In the genomic region with DNA sequence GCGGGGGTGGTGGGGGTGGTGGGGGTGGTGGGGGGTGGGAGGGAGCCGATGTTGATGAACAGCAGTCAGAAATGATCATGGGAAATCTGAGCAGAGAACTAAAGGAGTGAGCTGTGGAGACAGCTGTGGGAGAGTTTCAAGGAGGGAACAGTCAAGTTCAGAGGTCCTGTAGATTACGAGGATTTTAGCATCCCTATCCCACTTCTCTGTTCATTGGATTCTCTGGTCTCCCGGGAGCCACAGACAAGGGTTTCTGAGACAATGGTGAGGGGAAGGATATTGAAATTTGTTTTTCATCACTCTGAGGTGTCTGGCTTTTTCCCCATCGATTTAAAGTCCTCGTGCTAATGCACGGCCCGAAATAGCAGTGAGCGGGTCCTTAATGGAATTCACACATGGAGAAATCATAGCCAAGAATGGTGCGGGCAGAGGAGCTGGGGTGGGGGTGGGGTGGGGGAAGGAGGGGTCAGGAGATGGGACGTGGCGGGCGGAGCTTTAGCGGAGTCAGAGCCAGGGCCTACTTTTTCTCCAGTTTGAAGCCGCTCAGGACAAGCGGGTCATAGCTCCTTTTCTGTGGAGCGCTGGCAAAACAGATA, we compare ENCODE assay signal across 8 mouse cellular contexts. TPM values are rescaled to one million over a fixed set of nuclear protein-coding genes. Genes with fewer than 3 reads are reported as not detected.
DNase-seq lines count a peak whose midpoint lies in the region; ATAC-seq lines count a peak whose summit lies in the region.

No protein-coding gene starts in this region.

- no peak overlapping the region; the same call in 1 of the 2 replicates for H3K9ac ChIP-seq in heart, embryonic 15.5 days
- no peak overlapping the region for H3K9ac ChIP-seq in liver, embryonic 13.5 days

- peak; percentile 40 for ATAC-seq in heart, embryonic 15.5 days (replicated peaks; ENCODE audit: insufficient number of reproducible peaks, insufficient read depth, low FRiP score, low read depth)
- ATAC-seq in liver, embryonic 13.5 days (ENCODE audit: low read depth): no peak
- no peak for ATAC-seq in cerebellum, adult (ENCODE audit: insufficient number of reproducible peaks, low FRiP score, low TSS enrichment)

- H3K4me3 ChIP-seq in heart, embryonic 15.5 days: no peak overlapping the region
- no peak overlapping the region for H3K4me3 ChIP-seq in liver, embryonic 13.5 days (replicated peaks)

- peak overlapping the region; percentile 29; the same call in 1 of the 2 replicates for H3K4me2 ChIP-seq in heart, embryonic 15.5 days
- no peak overlapping the region for H3K4me2 ChIP-seq in liver, embryonic 13.5 days

- H3K9me3 ChIP-seq in heart, embryonic 15.5 days (replicated peaks): no peaks in the 10 kb centered on the region
- H3K9me3 ChIP-seq in liver, embryonic 13.5 days (replicated peaks): no peaks in the 10 kb centered on the region

- 0 out of 2 replicates have a peak, but pooled peaks cover 5% of the 10 kb centered on the region for H3K36me3 ChIP-seq in heart, embryonic 15.5 days
- H3K36me3 ChIP-seq in liver, embryonic 13.5 days: no peaks in the 10 kb centered on the region

- WGBS in heart, embryonic 15.5 days: 19% methylated on average over 17 of the region's 17 CpGs
- WGBS in liver, embryonic 13.5 days (ENCODE audit: insufficient replicate concordance): 69% methylated on average over 17 of the region's 17 CpGs

- peak; percentile 98 for DNase-seq in heart, adult 11 months
- no peak for DNase-seq in heart, postnatal 25 days (ENCODE audit: low spot score)
- peak; percentile 56 for DNase-seq in ZHBTc4 (ENCODE audit: low read depth, low spot score)
- DNase-seq in liver, embryonic 13.5 days: no peak
- no peak for DNase-seq in yolk sac, embryonic 10.5 days (ENCODE audit: low spot score)
- no peak for DNase-seq in right cerebral cortex, adult 2 months (ENCODE audit: low spot score in 2 of 2)

- intact Hi-C loops in heart, postnatal 25 days (cut with DNase I): no loop called here

- peaks cover 88% of the 10 kb centered on the region for H3K4me1 ChIP-seq in heart, embryonic 15.5 days (replicated peaks)
- H3K4me1 ChIP-seq in liver, embryonic 13.5 days (replicated peaks): peaks cover 33% of the 10 kb centered on the region

- H3K27me3 ChIP-seq in heart, embryonic 15.5 days: no peaks in the 10 kb centered on the region
- H3K27me3 ChIP-seq in liver, embryonic 13.5 days: peaks cover 5% of the 10 kb centered on the region; the same call in 1 of the 2 replicates

- peak overlapping the region; percentile 98 for H3K27ac ChIP-seq in heart, embryonic 15.5 days
- H3K27ac ChIP-seq in liver, embryonic 13.5 days: peak overlapping the region; percentile 47

RNA-seq across cellular contexts. Expression of a gene that starts 13.7 kb away (rescaled TPM):
- 10 to 100 TPM; 36.2 to 78.2 TPM for total RNA-seq in heart, postnatal 25 days (2021)
- polyA plus RNA-seq in heart, embryonic 15.5 days (2015; fragmentation: Nextera tagmentation; extraction: Ambion mirVana): 19.6 and 26.5 TPM in 2 replicates
- 1.1 and 1.6 TPM in 2 replicates for polyA plus RNA-seq in liver, embryonic 13.5 days (2015; fragmentation: Nextera tagmentation; extraction: Ambion mirVana)

RNA-seq across cellular contexts. Expression of a gene that starts 17.4 kb away (rescaled TPM):
- 1 to 10 TPM; 1.6 to 1.9 TPM for total RNA-seq in heart, postnatal 25 days (2021)
- 2.9 and 4.4 TPM in 2 replicates for polyA plus RNA-seq in heart, embryonic 15.5 days (2015; fragmentation: Nextera tagmentation; extraction: Ambion mirVana)
- polyA plus RNA-seq in liver, embryonic 13.5 days (2015; fragmentation: Nextera tagmentation; extraction: Ambion mirVana): 3.0 and 3.3 TPM in 2 replicates

Comparison
In these comparisons a context has a peak if more than half of its experiments do, and no peak if none do; other contexts are left out.
1. DNase-seq: peak in heart, adult 11 months (single experiment) and ZHBTc4 (single experiment); none in heart, postnatal 25 days (single experiment), liver, embryonic 13.5 days (single experiment), yolk sac, embryonic 10.5 days (single experiment) and right cerebral cortex, adult 2 months (0 of 2).